Mouse (Mus musculus): ENCODE results near the gene Cmtm8. TPM values are rescaled to one million over a fixed set of nuclear protein-coding genes. Genes with fewer than 3 reads are reported as not detected.

Cmtm8 gene
- 1 to 10 TPM; 2.4 to 3.0 TPM for total RNA-seq (2021)
- long read RNA-seq, experiment 1, partial matches to known transcripts: 0 of 1 reads
- long read RNA-seq, experiment 1, other reads (novel, unspliced or antisense): 0 of 1 reads
- long read RNA-seq, experiment 2, partial matches to known transcripts: 0 of 7 reads
- long read RNA-seq, experiment 2, other reads (novel, unspliced or antisense): 3 of 7 reads

DNA sequence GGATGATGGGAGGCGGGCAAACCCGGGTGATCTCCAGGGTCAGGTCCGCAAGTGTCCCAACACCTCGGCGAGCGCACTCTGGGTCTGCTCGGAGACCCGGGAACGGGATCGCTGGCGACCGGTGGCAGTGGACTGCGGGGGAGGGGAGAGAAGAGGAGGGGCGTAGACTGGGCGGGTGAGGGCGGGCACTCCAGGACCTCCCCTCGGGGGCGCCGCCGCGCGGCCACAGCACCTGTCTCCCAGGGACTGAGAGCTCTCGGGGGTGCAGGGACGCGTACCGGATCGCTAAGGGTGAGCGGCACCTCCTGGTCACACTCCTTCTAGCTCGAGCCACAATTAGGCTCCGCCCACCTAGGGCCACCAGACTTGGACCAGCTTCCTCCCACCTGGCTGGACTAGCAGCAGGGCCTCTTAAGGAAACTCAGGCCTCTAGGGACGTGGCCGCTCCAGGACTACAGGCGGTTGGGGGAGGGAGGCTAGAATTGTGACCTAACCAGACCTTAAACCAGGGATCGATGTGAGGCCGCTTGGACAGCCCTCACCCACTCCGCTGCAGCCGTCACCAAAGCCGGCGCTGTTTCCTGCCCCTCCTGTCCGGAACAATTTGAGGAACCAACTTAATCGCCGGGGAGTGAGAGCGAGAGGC lies at the start of gene Cmtm8:
Gene Cmtm8, minus strand, starts transcription at position 140 of the 646 bp plus-strand sequence.
- DNase-seq: peak; percentile 41 to 62
- intact Hi-C loops (cut with DNase I): no loop called here

DNA sequence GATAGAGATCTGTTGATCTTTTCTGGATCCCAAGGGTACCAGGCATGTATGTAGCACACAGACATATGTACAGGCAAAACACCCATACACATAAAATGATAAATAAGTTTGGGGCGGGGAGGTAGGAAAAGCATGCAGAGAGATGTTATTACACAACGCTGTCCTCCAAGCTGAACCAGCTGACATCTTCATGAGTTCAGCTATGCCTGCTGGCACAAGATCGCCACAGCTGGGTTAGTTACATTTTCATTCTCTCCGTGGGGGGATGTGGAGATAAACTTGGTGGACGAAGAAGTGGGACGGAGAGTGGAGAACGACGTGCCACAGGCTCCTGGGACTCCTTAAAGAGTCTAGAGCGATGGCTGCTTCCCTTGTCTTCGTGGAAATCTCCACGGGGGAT lies 49.0 kb upstream of the Cmtm8 start:
- no peak for DNase-seq
- intact Hi-C loops (cut with DNase I): no loop called here

DNA sequence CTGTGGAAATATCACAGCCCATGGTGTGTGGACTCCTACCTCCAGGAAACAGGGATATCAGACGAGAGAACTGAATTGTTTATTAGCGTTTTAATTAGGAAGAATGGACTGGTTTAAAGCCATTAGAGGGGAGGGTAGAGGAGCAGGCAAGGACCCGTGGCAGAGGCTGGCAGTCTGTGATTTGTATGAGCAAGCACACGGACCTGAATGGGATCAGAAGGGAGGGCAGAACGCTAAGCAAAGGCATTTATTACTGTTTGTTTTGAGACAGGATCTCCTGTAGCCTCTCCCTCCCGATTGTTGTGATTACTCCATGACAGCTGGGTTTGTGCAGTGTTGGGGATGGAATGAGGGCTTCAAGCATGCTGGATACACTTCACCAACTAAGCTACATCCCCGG lies 46.4 kb upstream of the Cmtm8 start:
- DNase-seq: no peak
- intact Hi-C loops (cut with DNase I): no loop called here

DNA sequence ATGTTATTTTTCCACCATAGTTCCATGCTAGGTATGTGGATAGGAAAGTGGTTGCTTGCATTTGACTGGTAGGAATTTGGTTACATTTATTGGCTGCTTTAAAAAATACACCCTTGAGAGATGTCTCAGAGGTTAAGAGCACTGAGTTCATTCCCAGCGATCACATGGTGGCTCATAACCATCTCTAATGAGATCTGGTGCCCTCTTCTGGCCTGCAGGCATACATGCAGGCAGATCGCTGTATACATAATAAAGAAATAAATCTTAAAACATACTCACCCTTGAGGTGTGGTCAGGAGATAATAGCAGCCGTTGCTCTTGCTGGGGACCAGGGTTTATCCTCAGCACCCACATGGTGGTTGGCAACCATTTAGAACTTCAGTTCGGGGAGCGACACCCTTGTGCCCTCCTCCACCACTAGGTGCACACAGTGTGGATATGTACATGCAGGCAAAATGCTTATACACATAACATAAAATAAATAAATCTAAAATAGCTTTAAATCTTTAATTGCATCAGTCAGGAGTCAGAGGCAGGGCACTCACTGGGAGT lies 45.0 kb upstream of the Cmtm8 start:
- intact Hi-C loops (cut with DNase I): loop anchor here (5.0 kb wide), 1 partner anchor 87 kb away; no protein-coding TSS in a partner anchor
- DNase-seq: no peak

DNA sequence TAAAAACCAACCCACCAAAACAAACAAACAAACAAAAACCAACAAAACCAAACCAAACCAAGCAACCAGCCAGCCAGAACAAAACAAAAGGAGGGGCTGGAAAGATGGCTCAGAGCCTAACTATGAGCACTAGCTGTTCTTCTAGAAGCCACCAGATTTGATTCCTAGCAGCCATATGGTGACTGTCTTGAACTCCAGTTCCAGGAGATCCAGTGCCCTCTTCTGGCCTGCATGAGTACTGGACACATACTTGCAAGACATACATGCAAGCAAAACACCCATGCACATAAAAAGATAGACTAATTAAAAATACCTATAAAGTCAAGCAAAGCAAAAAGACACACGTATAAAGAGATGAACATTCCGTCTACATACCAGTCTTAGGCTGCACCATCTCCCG lies 43.7 kb upstream of the Cmtm8 start:
- intact Hi-C loops (cut with DNase I): loop anchor here (5.0 kb wide), 1 partner anchor 85 kb away; no protein-coding TSS in a partner anchor

DNA sequence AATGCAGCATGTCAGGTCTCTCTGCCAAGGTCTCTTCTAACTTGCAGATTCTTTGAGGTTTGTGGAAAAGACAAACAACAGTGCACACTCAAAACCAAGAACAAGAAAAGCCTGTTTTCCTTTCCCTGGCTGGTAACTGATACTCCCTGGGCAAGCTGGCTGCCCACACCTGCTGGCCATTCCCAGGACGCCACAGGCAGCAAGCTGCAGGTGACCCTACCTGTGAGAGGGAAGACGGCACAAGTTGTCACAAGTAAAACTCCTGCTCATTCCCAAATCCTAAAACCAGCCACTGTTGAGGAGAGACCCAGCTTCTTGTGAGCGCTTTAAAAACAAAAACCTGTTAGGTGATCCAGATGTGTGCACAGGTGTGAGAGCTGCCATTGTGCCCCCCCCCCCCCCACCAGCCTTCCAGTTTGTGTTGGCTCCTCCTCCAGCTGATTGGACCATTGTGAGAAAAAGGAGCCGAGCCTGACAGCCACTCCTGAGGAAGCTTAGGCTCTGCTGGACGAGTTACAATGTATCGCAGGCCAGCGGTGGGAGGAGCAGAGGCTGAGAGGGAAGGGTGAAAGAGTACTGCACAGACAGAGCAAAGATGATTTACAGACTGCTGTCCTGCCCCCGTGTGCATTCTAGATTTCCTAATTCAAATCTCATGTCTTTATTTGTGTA lies 42.2 kb upstream of the Cmtm8 start:
- no peak for DNase-seq
- intact Hi-C loops (cut with DNase I): loop anchor here (5.0 kb wide), 1 partner anchor 84 kb away; no protein-coding TSS in a partner anchor

More for the DNA sequence above, 43.7 kb upstream of the Cmtm8 start:
- no peak for DNase-seq

DNA sequence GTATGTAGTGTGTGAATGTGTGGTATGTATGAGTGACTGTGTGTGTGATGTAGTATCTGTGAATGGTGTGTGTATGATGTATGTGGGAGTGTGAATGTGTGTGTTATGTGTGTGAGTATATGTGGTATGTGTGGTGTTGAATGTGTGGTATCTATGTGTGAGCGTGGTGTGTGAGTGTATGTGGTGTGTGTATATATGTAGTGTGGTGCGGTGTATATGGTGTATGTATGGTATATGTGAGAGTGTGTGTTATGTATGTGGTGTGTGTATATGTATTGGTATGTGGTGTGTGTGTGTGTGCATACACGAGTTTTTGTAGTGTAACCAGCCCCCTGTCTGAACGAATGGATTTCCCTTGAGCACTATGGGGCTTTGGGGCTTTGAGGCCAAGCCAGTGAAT lies 41.6 kb upstream of the Cmtm8 start:
- intact Hi-C loops (cut with DNase I): loop anchor here (5.0 kb wide), 1 partner anchor 83 kb away; no protein-coding TSS in a partner anchor
- no peak for DNase-seq

DNA sequence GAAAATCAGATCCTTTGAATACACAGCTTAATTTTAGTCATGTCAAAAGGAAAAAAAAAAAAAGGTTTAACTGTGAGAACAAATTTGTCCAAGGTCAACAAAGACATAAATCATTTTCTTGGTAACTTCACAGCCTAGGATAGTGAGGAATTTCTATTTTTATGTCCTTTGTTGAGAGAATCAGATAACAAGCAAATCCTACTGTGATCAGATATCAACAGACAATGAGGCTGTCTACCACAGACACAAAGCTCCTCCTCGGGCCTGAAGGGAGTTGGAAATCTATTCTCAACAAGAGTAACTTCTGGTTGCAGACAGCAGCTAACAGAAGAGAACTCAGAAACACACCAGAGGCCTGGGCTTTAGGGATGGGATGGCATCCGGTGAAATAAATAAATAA lies 38.0 kb upstream of the Cmtm8 start:
- no peak for DNase-seq
- intact Hi-C loops (cut with DNase I): no loop called here

- intact Hi-C loops (cut with DNase I): no loop called here
- DNase-seq: no peak
Observed at GRCm38 (mm10) chr9:114855327-114855726, 11.4 kb upstream of the Cmtm8 start.

DNA sequence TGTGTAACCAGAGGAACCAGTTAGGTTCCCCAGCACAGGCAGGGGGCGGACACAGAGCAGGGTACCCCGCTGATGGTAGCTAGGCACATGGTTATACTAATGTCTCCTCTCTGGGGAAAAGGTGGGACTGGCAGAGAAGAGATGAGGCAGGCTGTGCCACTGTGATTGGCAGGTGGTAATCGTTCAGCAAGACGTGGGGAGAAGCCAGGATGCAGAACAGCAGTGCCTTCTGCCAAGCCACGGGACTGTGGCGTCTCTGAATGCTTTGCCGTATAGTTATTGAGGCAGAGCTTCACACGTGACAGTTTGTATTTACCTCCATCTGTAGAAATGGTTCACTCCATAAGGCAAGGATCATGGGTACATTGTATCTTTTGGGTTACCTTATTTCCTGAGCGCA lies 10.7 kb upstream of the Cmtm8 start:
- intact Hi-C loops (cut with DNase I): no loop called here
- DNase-seq: no peak

DNA sequence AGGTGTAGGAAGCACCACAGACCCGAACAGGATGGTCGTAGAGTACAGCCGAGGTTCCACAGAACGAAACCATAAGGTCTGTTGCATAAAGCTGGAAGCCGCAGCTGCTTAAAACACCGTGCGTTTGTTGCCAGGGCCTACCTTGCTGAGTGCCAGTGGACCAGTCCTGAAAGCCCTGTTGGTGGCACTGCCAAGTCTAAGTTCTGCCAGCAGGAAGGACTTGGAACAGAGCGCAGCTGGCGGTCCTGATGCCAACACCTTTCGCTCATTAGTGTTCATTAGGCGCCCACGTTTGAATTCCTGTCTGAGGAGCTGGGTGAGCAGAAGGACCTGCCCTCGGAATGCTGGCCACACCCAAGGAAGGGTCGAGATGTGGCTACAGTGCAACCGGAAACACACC lies 9.4 kb upstream of the Cmtm8 start:
- no peak for DNase-seq
- intact Hi-C loops (cut with DNase I): no loop called here

DNA sequence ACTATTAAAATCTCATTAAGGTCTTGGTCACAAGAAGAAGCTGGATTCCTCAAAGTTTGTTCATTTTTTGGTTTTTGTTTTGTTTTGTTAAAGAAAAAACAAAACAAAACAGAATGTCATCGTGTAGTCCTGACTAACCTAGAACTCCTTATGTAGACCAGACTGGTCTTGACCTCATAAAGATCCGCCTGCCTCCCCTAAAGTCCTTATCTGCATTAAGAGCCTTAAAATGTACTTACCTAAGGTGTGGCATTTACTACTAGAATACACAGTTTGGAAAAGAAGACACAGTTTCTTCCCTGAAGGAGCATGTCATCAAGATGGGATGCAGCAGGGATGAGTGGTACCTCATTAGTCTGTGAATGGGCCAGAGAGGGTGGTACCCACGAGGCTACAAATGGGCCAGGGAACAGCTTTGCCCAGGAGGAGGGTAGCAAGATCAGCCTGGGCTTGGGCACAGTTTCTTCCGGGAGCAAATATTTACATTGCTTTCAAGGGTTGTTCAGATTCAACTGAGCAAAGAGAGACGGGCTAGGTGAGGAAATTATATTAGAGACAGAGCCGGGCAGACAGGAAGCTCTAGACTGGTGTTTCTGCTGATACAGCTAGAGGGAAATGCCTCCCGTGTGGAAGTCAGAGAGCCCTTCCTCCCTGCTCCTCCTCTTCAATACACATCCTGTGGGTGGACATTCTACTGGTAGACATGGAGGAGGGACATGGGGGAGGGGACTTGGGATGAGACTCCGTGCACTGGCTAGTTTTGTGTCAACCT lies 7.6 kb upstream of the Cmtm8 start:
- no peak for DNase-seq
- intact Hi-C loops (cut with DNase I): no loop called here

DNA sequence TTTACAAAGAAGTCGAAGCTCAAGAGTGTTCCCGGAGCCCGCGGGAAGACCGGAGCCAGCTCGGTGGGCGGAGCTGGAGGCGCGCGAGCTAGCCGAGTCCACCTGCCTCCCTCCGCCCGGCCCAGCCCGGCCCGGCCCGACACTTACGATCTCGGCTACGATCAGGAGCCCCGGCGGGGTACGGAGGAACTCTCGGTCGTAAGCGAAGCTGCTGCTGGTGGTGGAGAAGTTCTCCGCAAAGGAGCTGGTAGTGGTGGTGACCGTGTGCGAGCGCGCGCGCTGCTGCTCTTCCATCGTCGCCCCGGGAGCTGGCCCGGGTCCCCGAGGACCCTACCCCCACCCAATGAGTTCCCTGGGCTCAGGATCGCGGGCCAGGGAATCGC lies 331 bp downstream of the Cmtm8 start:
- DNase-seq: no peak
- intact Hi-C loops (cut with DNase I): no loop called here

DNA sequence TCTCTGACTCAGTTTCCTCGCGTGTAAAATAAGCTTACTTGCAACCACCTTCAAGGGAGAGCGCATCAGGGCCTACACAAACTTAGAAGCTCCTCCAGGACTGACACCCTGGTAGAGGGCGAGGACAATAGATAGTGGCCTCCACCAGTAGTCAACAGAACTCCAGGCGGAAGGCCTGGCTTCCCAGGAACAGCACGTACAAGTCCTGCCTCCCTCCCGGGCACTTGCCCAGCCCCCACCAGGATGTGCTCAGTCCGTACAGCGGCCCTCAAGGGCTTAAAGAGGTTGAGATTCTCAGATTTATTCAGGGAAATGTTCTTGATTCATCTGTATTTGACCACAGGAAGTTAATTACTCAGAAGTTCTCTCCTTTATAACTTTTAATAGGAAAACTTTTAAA lies 1.1 kb downstream of the Cmtm8 start:
- intact Hi-C loops (cut with DNase I): no loop called here
- peak in 1 of 2 experiments; percentile 10 for DNase-seq

GRCm38 (mm10) chr9:114842269-114842668 lies 1.7 kb downstream of the Cmtm8 start:
- no peak for DNase-seq

GRCm38 (mm10) chr9:114838870-114839269 lies 5.1 kb downstream of the Cmtm8 start:
- no peak for DNase-seq
- intact Hi-C loops (cut with DNase I): no loop called here

More at GRCm38 (mm10) chr9:114842269-114842668, 1.7 kb downstream of the Cmtm8 start:
- intact Hi-C loops (cut with DNase I): no loop called here

DNA sequence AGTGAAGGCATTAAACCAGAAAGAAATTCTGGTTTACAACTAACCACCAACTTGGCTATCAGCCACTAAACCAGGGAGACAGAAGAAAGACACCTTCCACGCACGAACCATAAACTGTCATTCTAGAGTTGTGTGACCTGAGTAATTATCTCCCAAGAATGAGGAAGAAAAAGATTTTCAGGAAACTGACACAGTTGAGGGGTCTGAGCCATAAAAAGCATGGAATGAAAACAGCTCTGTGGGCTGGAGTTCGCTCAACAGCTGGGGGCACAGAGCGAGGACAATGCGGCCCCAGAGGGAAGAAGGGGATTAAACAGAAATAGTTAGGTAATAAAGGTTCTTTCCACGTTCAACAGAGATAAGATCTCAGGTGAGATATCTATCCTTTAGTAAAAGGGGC lies 12.4 kb downstream of the Cmtm8 start:
- intact Hi-C loops (cut with DNase I): no loop called here
- DNase-seq: no peak

DNA sequence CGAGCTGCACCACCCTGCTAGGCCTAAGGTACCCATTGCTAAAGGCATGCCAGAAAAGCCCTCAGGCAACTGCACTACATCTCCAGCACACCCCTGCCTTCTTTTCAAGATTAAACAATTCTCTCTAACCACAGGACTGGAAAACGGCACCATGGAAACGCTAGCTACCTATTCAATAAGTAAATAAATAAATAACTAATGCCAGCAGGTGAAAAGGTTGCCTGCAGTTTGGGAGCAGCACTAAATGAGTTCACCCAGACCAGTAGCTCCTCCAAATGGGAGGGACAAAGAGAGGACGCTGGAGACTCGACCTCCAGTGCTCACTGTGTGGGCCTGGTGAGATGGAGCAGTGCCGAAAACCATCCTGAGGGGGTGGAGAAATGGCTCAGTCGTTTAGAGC lies 13.6 kb downstream of the Cmtm8 start:
- no peak for DNase-seq
- intact Hi-C loops (cut with DNase I): no loop called here

- intact Hi-C loops (cut with DNase I): no loop called here
- no peak for DNase-seq
Observed at GRCm38 (mm10) chr9:114829669-114830068, 14.3 kb downstream of the Cmtm8 start.

- DNase-seq: no peak
- intact Hi-C loops (cut with DNase I): no loop called here
Observed at GRCm38 (mm10) chr9:114828377-114828776, 15.6 kb downstream of the Cmtm8 start.

Data from gastrocnemius, postnatal 36 days (tissue).